Mouse (Mus musculus): ENCODE results near the gene Itprip. TPM values are rescaled to one million over a fixed set of nuclear protein-coding genes. Genes with fewer than 3 reads are reported as not detected.

The Itprip gene
- polyA plus RNA-seq, 1 experiment, result 6.2 TPM

DNA sequence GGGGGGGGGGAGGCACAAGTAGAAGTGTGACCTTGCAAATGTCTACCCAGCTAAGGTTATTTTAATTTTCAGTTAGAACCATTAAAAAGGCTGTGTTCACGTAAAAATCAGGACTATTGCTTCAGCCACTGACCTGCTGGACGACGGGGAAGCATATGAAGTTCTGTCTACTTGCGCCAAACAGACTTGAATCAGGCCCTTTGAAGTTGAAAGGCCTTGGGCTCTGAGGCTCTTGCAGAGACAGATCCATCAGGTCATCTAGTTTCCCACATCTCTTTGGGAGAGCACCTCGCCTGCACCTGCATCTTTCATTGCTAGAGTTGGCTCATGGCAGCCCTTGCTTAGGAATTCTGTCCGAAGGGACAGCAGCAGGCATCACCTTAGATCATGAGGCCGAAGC is 5.8 kb downstream of the Itprip start:
- no peak for TF ChIP-seq CTCF (IDR thresholded peaks at IDR 0.05; ENCODE audit: borderline replicate concordance, extremely low read depth, insufficient read depth, insufficient read length)
- no peak for TF ChIP-seq POLR2A (IDR thresholded peaks at IDR 0.05; ENCODE audit: borderline replicate concordance, extremely low read depth, insufficient read depth, insufficient read length, poor library complexity, severe bottlenecking)

DNA sequence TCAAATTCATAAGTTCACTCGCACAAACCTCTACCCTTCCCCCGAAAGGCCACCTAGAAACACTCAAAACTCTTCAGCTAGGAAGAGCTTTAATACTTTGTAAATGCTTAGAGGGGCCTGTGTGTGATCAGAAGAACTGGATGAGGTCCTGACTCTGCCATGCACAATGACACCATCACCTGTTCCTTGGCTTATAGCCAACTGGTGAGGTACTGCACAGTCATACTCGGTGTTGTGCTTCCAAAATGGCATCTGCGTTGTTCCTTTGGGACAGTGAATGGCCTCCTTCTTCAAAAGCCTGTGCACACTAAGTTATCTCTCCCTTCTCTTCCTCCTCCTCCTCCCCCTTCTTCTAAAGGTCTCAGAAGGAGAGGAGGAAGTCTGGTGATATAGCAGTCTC is 8.3 kb downstream of the Itprip start:
- DNase-seq (ENCODE audit: low read depth), result no peak
- TF ChIP-seq POLR2A (IDR thresholded peaks at IDR 0.05; ENCODE audit: borderline replicate concordance, extremely low read depth, insufficient read depth, insufficient read length, poor library complexity, severe bottlenecking) (no peak), CTCF (IDR thresholded peaks at IDR 0.05; ENCODE audit: borderline replicate concordance, extremely low read depth, insufficient read depth, insufficient read length) (no peak)

More for the DNA sequence above, 5.8 kb downstream of the Itprip start:
- DNase-seq (ENCODE audit: low read depth), result no peak

DNA sequence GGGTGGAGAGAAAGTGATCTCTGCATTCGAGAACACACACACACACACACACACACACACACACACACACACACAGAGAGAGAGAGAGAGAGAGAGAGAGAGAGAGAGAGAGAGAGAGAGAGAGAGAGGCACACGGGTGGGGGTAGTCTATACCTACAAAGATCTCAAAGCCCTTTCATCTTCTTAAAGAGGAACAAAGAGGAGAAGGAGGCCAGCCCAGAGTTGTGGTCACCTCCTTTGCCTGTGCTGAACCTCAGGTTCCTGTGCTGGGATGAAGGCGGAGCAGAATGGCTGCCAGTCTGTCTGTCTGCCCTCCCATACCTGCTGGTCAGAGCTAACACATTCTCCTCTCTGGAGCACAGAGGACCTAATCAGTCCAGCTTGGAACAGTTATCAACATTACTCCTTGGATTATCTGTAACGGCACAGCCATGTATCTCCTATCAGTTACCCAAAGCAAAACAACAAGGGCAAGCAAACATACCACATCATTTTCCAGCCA is 8.9 kb downstream of the Itprip start:
- no peak for TF ChIP-seq CTCF (IDR thresholded peaks at IDR 0.05; ENCODE audit: borderline replicate concordance, extremely low read depth, insufficient read depth, insufficient read length)
- TF ChIP-seq POLR2A (IDR thresholded peaks at IDR 0.05; ENCODE audit: borderline replicate concordance, extremely low read depth, insufficient read depth, insufficient read length, poor library complexity, severe bottlenecking), result no peak
- no peak for DNase-seq (ENCODE audit: low read depth)

DNA sequence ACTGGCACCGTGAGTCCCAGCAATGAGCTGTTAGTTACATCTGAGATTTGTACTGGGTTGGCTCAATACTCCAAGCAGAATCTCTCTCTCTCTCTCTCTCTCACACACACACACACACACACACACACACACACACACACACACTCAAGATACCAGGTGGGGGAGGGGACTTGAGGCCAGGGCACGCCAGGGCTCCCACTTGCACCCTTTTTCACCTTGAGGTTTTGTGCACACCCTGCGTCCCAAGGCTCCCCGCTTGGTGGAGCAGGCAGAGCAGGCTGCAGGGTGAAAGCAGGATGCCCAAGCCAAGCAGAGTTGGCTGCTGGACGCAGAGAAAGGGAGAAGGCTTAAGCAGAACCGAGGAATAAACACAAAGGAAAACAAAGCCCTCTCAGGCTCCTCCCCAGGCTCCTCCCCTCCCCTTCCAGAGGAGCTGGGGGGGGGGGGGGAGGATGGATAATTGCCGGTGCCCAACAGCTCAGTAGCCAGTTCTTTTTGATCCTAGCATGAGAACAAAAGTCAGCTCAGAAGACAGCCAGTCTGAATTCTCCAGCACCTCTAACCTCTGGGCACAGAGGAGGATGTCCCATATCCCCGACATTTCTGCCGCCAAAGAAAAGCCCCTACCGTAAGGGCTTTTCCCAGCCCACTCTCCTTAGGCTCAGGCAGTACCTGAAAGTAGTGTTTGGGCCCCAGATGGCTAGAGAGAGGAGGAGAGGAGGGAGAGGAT is 9.5 kb downstream of the Itprip start:
- DNase-seq (ENCODE audit: low read depth), result peak; percentile 90
- peak; percentile 33; the same call in 1 of the 2 replicates for TF ChIP-seq POLR2A (IDR thresholded peaks at IDR 0.05; ENCODE audit: borderline replicate concordance, extremely low read depth, insufficient read depth, insufficient read length, poor library complexity, severe bottlenecking)
- no peak for TF ChIP-seq CTCF (IDR thresholded peaks at IDR 0.05; ENCODE audit: borderline replicate concordance, extremely low read depth, insufficient read depth, insufficient read length)

DNA sequence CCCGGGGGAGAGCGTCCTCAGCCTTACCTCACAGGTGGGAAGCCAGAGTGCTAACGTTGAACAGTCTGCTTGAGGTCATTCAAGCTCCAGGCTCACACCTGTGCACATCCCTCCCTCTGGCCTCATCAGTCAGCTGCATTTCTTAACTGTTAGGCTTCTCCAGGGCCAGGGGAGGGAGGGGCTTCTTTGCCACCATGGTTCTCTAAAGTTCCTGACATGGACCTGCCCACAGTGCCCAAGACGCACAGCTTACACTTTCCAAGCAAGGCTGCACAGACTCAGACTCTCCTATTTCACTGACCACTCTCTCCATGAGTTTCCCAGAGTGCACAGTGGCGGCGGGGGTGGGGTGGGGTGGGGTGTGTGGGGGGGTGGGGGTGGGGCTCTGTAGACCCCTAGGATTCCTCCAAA is 10.1 kb downstream of the Itprip start:
- peak; percentile 31 for DNase-seq (ENCODE audit: low read depth)
- TF ChIP-seq POLR2A (IDR thresholded peaks at IDR 0.05; ENCODE audit: borderline replicate concordance, extremely low read depth, insufficient read depth, insufficient read length, poor library complexity, severe bottlenecking), result no peak
- TF ChIP-seq CTCF (IDR thresholded peaks at IDR 0.05; ENCODE audit: borderline replicate concordance, extremely low read depth, insufficient read depth, insufficient read length), result no peak

DNA sequence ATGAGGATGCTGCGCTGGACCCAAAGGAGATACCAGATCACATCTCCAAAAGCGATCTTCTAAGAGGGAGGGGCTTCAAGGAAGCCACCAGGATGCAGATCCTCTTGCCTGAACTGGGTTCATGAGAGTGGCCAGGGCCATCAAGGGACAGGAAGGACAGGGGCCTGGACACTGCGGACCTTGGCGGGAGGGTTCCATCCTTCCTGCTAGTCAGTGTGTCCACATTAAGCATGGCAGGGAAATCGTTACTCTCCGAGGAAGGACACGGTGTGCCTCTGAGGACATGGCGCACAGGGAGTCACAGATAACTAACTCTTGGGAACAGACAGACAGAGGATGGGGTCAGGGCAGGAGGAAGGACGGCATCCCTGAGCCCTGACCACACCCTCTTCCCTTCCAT is 11.5 kb downstream of the Itprip start:
- no peak for TF ChIP-seq POLR2A (IDR thresholded peaks at IDR 0.05; ENCODE audit: borderline replicate concordance, extremely low read depth, insufficient read depth, insufficient read length, poor library complexity, severe bottlenecking)
- no peak for TF ChIP-seq CTCF (IDR thresholded peaks at IDR 0.05; ENCODE audit: borderline replicate concordance, extremely low read depth, insufficient read depth, insufficient read length)
- DNase-seq (ENCODE audit: low read depth), result no peak

DNA sequence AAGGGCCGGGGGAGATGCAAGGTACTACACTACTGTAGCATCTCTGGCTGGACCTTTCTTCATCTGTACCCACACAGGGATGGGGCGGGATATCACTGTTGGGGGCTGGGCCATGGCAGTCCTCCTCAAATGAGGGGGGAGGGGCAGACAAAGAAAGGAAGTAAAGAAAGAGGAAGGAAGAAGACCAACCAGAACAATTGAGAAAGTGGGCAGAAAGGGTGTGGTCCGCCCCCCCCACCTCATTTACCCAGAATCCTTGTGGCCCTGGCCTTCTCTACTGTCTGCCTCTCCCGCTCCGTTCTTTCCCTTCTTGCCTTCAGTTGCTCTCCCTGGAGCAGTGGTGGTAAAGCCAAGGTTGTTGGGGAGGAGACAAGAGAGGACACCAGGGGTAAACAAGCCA is 13.5 kb downstream of the Itprip start:
- TF ChIP-seq POLR2A (IDR thresholded peaks at IDR 0.05; ENCODE audit: borderline replicate concordance, extremely low read depth, insufficient read depth, insufficient read length, poor library complexity, severe bottlenecking) (no peak), CTCF (IDR thresholded peaks at IDR 0.05; ENCODE audit: borderline replicate concordance, extremely low read depth, insufficient read depth, insufficient read length) (no peak)
- no peak for DNase-seq (ENCODE audit: low read depth)

DNA sequence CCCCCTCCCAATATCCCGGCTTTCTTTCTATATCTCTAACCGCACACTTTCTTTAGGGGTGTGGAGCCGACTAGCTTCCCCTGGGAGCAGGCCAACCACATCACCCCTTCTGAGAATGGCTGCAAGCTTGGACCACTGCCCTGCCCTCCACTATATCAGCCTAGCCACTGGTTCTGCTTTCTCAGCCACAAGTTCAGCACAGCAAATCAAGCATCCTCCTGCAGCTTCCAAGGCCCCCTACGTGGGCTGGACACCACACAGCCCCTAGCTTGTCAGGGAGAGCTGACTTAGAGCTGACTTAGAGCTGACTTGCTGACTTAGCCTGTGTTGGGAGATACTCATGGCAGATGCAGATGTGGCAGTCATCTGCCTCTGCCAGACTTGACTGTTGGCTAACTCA is 14.0 kb downstream of the Itprip start:
- TF ChIP-seq CTCF (IDR thresholded peaks at IDR 0.05; ENCODE audit: borderline replicate concordance, extremely low read depth, insufficient read depth, insufficient read length), result no peak
- TF ChIP-seq POLR2A (IDR thresholded peaks at IDR 0.05; ENCODE audit: borderline replicate concordance, extremely low read depth, insufficient read depth, insufficient read length, poor library complexity, severe bottlenecking), result no peak
- no peak for DNase-seq (ENCODE audit: low read depth)

DNA sequence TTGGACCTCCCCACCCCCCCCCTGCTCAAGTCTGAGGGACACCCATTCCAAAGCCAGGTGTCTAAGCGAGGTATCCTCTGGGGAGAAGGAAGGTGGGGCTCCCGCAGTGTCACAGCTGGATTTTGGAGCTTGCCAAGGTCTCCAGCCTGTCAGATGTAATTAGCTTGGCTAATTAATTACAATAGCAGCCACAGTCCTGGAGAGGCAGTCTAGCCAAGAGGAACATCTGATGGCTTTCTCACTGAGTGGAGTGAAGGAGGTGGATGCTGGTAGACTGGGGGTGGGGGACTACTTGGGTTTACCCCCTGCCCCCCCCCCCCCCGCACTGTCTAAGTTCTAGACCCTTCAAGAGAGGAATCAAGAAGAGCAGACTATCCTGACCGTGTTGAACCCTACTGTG is 15.4 kb downstream of the Itprip start:
- no peak for TF ChIP-seq CTCF (IDR thresholded peaks at IDR 0.05; ENCODE audit: borderline replicate concordance, extremely low read depth, insufficient read depth, insufficient read length)
- no peak for TF ChIP-seq POLR2A (IDR thresholded peaks at IDR 0.05; ENCODE audit: borderline replicate concordance, extremely low read depth, insufficient read depth, insufficient read length, poor library complexity, severe bottlenecking)
- peak; percentile 53 for DNase-seq (ENCODE audit: low read depth)

DNA sequence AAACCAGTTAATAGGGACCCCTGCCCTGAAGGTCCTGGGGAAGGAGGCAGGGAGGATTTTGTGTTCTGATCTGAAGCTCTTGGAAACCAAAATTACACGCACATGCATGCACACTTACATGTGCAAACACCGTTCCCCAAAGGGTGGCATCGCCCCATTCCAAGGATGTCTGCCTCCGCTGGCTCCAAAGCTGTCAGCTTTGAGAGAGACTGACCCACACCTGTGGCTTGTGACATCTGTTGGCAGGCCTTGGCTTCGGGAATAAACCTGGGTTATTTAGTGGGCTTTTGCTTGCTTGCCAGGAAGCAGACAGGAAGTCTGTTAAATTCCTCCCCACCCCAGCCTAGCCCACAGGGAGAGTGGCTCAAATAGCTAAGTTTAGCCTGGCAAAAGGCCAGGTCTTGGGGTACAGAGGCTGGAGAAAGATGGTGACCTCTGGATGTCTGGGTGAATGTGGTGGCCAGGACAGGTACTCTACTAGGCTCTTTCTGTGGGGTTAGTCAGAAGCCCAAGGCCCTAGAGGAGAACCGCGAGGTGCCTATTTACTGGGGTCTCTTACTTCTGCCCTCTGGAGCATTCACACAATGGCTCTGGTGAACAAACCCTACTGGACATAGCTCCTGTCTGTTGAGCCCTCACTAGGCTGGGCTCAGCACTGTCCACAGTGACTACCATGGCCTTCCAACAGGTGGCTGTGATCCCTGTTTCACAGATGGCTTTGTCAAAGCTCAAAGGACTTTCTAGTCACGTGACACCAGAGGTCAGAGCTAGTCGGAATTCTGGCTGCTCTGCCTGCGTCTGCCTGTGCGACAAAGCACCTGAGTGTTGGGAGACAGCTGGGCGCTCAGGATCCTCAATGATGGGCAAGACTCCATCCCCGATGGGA is 16.5 kb downstream of the Itprip start:
- TF ChIP-seq CTCF (IDR thresholded peaks at IDR 0.05; ENCODE audit: borderline replicate concordance, extremely low read depth, insufficient read depth, insufficient read length), result no peak
- no peak for TF ChIP-seq POLR2A (IDR thresholded peaks at IDR 0.05; ENCODE audit: borderline replicate concordance, extremely low read depth, insufficient read depth, insufficient read length, poor library complexity, severe bottlenecking)
- no peak for DNase-seq (ENCODE audit: low read depth)

DNA sequence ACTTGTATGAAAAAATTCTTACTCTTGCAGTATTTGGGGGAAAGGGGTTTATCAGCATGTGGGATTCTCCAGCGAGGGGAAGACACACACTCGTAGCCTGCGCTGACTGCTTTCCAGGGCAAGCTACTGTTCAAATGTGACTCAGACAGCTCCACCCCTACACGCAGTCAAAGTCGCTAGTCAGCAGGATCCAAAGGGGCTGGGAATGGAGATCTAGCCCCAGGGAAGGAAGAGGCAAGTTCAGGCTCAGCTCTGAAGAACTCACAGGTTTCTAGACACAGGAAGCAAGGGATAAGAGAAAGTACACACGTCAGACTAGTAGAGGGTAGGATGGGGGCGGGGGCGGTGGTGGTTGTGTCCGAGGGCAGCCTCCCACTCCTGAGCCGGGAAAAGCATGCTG is 18.5 kb downstream of the Itprip start:
- TF ChIP-seq POLR2A (IDR thresholded peaks at IDR 0.05; ENCODE audit: borderline replicate concordance, extremely low read depth, insufficient read depth, insufficient read length, poor library complexity, severe bottlenecking), result no peak
- no peak for TF ChIP-seq CTCF (IDR thresholded peaks at IDR 0.05; ENCODE audit: borderline replicate concordance, extremely low read depth, insufficient read depth, insufficient read length)
- no peak for DNase-seq (ENCODE audit: low read depth)
